Mouse (Mus musculus): ENCODE measurements around the gene Ccr3. TPM values are rescaled to one million over a fixed set of nuclear protein-coding genes. Genes with fewer than 3 reads are reported as not detected.
A peak's percentile ranks its signal among the peaks of the same experiment; 100 is the strongest.

Gene Ccr3
- polyA plus RNA-seq, 1 experiment from 2014 or later: 0.04 TPM

GRCm38 (mm10) chr9:123989671-123990070 is 32.1 kb upstream of the Ccr3 start:
- H3K4me1 ChIP-seq (replicated peaks; ENCODE audit: control insufficient read depth, insufficient read depth, low read length): peaks cover 21% of the 10 kb centered on the region
- ATAC-seq (replicated peaks; ENCODE audit: low FRiP score): no peak
- H3K27me3 ChIP-seq (replicated peaks; ENCODE audit: control insufficient read depth, insufficient read depth, low read length): no peaks in the 10 kb centered on the region
- no peaks in the 10 kb centered on the region for H3K9me3 ChIP-seq (ENCODE audit: control insufficient read depth, low read length)
- no peak overlapping the region for H3K9ac ChIP-seq (ENCODE audit: low read depth, low read length)
- H3K4me3 ChIP-seq (ENCODE audit: low read depth, low read length): no peak overlapping the region
- WGBS: 51% methylated on average over 3 of the region's 3 CpGs
- H3K36me3 ChIP-seq (ENCODE audit: control insufficient read depth, insufficient read depth, low read length): no peaks in the 10 kb centered on the region
- no peak overlapping the region for H3K27ac ChIP-seq (ENCODE audit: low read depth, low read length)
- H3K4me2 ChIP-seq: no peak overlapping the region
- no peak for DNase-seq (ENCODE audit: low spot score)

GRCm38 (mm10) chr9:123991312-123991906 is 30.4 kb upstream of the Ccr3 start:
- H3K4me3 ChIP-seq (ENCODE audit: low read depth, low read length): no peak overlapping the region
- 25% methylated on average over 1 of the region's 1 CpGs for WGBS
- no peak overlapping the region for H3K9ac ChIP-seq (ENCODE audit: low read depth, low read length)
- no peak overlapping the region for H3K4me2 ChIP-seq
- peak overlapping the region; percentile 2; the same call in 1 of the 2 replicates for H3K27ac ChIP-seq (ENCODE audit: low read depth, low read length)
- no peaks in the 10 kb centered on the region for H3K27me3 ChIP-seq (replicated peaks; ENCODE audit: control insufficient read depth, insufficient read depth, low read length)
- ATAC-seq (replicated peaks; ENCODE audit: low FRiP score) (peak; percentile 54; the same call in 1 of the 2 replicates), DNase-seq (ENCODE audit: low spot score) (no peak)
- H3K9me3 ChIP-seq (ENCODE audit: control insufficient read depth, low read length): no peaks in the 10 kb centered on the region
- H3K4me1 ChIP-seq (replicated peaks; ENCODE audit: control insufficient read depth, insufficient read depth, low read length): peaks cover 10% of the 10 kb centered on the region
- H3K36me3 ChIP-seq (ENCODE audit: control insufficient read depth, insufficient read depth, low read length): no peaks in the 10 kb centered on the region

GRCm38 (mm10) chr9:123997719-123998118 is 24.1 kb upstream of the Ccr3 start:
- 32% methylated on average over 3 of the region's 3 CpGs for WGBS
- H3K27ac ChIP-seq (ENCODE audit: low read depth, low read length): no peak overlapping the region
- no peaks in the 10 kb centered on the region for H3K27me3 ChIP-seq (replicated peaks; ENCODE audit: control insufficient read depth, insufficient read depth, low read length)
- H3K4me1 ChIP-seq (replicated peaks; ENCODE audit: control insufficient read depth, insufficient read depth, low read length): peaks cover 4% of the 10 kb centered on the region; the same call in 1 of the 2 replicates
- H3K4me2 ChIP-seq: no peak overlapping the region
- DNase-seq (ENCODE audit: low spot score): no peak
- no peaks in the 10 kb centered on the region for H3K9me3 ChIP-seq (ENCODE audit: control insufficient read depth, low read length)
- peak; percentile 29; the same call in 1 of the 2 replicates for ATAC-seq (replicated peaks; ENCODE audit: low FRiP score)
- no peaks in the 10 kb centered on the region for H3K36me3 ChIP-seq (ENCODE audit: control insufficient read depth, insufficient read depth, low read length)
- no peak overlapping the region for H3K9ac ChIP-seq (ENCODE audit: low read depth, low read length)
- no peak overlapping the region for H3K4me3 ChIP-seq (ENCODE audit: low read depth, low read length)

DNA sequence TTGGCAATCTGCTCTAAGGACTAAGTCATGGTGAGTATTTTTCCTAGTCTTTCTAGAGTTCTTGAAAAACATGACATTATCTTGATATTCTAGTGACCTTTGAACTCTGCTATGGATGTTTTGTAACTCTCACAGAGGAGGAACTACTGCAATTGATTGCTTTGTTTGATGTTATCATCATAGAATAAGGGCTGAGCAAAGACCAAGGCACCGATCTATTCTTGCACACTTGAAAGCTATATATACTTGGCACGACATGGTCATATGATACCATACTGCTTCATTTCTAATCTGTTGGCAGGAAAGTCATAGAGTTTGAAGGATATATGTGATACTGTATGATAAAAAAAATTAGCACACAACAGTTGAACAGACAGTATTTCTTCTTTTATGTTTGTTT is 22.0 kb upstream of the Ccr3 start:
- H3K36me3 ChIP-seq (ENCODE audit: control insufficient read depth, insufficient read depth, low read length): no peaks in the 10 kb centered on the region

DNA sequence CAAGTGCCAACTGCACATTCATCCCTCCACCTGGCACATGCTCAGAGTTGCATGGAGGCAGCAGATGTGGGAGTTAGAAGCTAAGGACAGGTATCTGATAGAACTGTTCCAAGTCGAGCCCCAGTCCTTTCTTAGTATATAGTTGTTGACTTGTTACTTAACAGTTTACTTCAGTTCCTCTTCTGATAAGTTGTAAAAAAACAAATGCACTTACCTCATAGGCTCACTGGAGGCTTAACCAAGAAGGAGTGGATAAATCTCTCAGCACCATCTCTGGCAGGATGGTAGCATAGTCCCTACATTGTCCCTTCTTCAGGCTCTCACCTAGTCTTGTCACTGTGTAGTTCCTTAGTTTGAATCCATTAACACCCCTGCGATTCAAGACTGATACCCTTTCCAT is 9.1 kb upstream of the Ccr3 start:
- ATAC-seq (replicated peaks; ENCODE audit: low FRiP score): no peak
- Histone ChIP-seq H3K27me3 (replicated peaks; ENCODE audit: control insufficient read depth, insufficient read depth, low read length) (no peaks in the 10 kb centered on the region; the same call in 1 of the 2 replicates), H3K36me3 (ENCODE audit: control insufficient read depth, insufficient read depth, low read length) (no peaks in the 10 kb centered on the region), H3K27ac (ENCODE audit: low read depth, low read length) (no peak overlapping the region), H3K4me3 (ENCODE audit: low read depth, low read length) (no peak overlapping the region), H3K4me2 (no peak overlapping the region), H3K4me1 (replicated peaks; ENCODE audit: control insufficient read depth, insufficient read depth, low read length) (no peaks in the 10 kb centered on the region), H3K9ac (ENCODE audit: low read depth, low read length) (no peak overlapping the region), H3K9me3 (ENCODE audit: control insufficient read depth, low read length) (no peaks in the 10 kb centered on the region)
- WGBS: 56% methylated on average over 2 of the region's 2 CpGs
- no peak for DNase-seq (ENCODE audit: low spot score)

More for the DNA sequence above, 22.0 kb upstream of the Ccr3 start:
- ATAC-seq (replicated peaks; ENCODE audit: low FRiP score): no peak; the same call in 1 of the 2 replicates
- Histone ChIP-seq H3K9me3 (ENCODE audit: control insufficient read depth, low read length) (no peaks in the 10 kb centered on the region), H3K4me2 (no peak overlapping the region), H3K9ac (ENCODE audit: low read depth, low read length) (no peak overlapping the region), H3K4me1 (replicated peaks; ENCODE audit: control insufficient read depth, insufficient read depth, low read length) (peaks cover 4% of the 10 kb centered on the region; the same call in 1 of the 2 replicates), H3K27ac (ENCODE audit: low read depth, low read length) (no peak overlapping the region), H3K4me3 (ENCODE audit: low read depth, low read length) (no peak overlapping the region), H3K27me3 (replicated peaks; ENCODE audit: control insufficient read depth, insufficient read depth, low read length) (no peaks in the 10 kb centered on the region)
- DNase-seq (ENCODE audit: low spot score): no peak
- 58% methylated on average over 2 of the region's 2 CpGs for WGBS

- WGBS: 64% methylated on average over 3 of the region's 3 CpGs
- no peak overlapping the region for H3K4me2 ChIP-seq
- DNase-seq (ENCODE audit: low spot score): no peak
- no peaks in the 10 kb centered on the region for H3K4me1 ChIP-seq (replicated peaks; ENCODE audit: control insufficient read depth, insufficient read depth, low read length)
- H3K27me3 ChIP-seq (replicated peaks; ENCODE audit: control insufficient read depth, insufficient read depth, low read length): no peaks in the 10 kb centered on the region; the same call in 1 of the 2 replicates
- ATAC-seq (replicated peaks; ENCODE audit: low FRiP score): no peak
- no peak overlapping the region for H3K9ac ChIP-seq (ENCODE audit: low read depth, low read length)
- no peaks in the 10 kb centered on the region for H3K9me3 ChIP-seq (ENCODE audit: control insufficient read depth, low read length)
- H3K36me3 ChIP-seq (ENCODE audit: control insufficient read depth, insufficient read depth, low read length): no peaks in the 10 kb centered on the region
- no peak overlapping the region for H3K4me3 ChIP-seq (ENCODE audit: low read depth, low read length)
- no peak overlapping the region for H3K27ac ChIP-seq (ENCODE audit: low read depth, low read length)
These were observed 8.5 kb upstream of the Ccr3 start for GRCm38 (mm10) chr9:124013270-124013669.

DNA sequence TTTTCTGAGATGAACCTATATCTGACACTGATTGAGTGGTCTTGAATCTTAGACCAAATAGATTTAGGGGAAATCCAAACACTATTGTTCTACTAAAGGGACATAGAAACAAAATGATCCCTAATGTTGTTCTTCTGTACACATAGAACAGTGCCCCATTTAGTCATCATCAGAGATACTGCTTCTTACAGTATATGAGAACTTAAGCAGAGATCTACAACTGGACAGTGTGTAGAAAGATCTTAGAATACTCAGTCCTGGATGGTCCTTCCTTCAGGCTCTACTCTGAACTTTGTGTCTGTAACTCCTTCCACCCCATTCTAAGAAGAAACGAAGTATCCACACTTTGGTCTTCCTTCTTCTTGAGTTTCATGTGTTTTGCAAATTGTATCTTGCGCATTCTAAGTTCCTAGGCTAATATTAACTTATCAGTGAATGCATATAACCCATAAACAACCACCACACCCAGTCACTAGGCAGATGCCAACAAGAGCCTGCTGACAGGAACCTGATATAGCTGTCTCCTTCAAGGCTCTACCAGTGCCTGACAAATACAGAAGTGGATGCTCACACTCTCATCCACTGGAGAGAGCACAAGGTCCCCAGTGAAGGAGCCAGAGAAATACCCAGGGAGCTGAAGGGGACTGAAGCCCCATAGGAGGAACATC is 6.7 kb upstream of the Ccr3 start:
- Histone ChIP-seq H3K4me3 (ENCODE audit: low read depth, low read length) (no peak overlapping the region), H3K36me3 (ENCODE audit: control insufficient read depth, insufficient read depth, low read length) (no peaks in the 10 kb centered on the region), H3K4me2 (no peak overlapping the region), H3K27me3 (replicated peaks; ENCODE audit: control insufficient read depth, insufficient read depth, low read length) (no peaks in the 10 kb centered on the region; the same call in 1 of the 2 replicates), H3K9me3 (ENCODE audit: control insufficient read depth, low read length) (no peaks in the 10 kb centered on the region), H3K4me1 (replicated peaks; ENCODE audit: control insufficient read depth, insufficient read depth, low read length) (no peaks in the 10 kb centered on the region), H3K27ac (ENCODE audit: low read depth, low read length) (no peak overlapping the region), H3K9ac (ENCODE audit: low read depth, low read length) (no peak overlapping the region)
- DNase-seq (ENCODE audit: low spot score) (no peak), ATAC-seq (replicated peaks; ENCODE audit: low FRiP score) (no peak)
- 69% methylated on average over 2 of the region's 2 CpGs for WGBS

- Histone ChIP-seq H3K9ac (ENCODE audit: low read depth, low read length) (no peak overlapping the region), H3K27ac (ENCODE audit: low read depth, low read length) (no peak overlapping the region), H3K36me3 (ENCODE audit: control insufficient read depth, insufficient read depth, low read length) (no peaks in the 10 kb centered on the region), H3K27me3 (replicated peaks; ENCODE audit: control insufficient read depth, insufficient read depth, low read length) (no peaks in the 10 kb centered on the region; the same call in 1 of the 2 replicates), H3K4me1 (replicated peaks; ENCODE audit: control insufficient read depth, insufficient read depth, low read length) (no peaks in the 10 kb centered on the region), H3K4me2 (no peak overlapping the region), H3K4me3 (ENCODE audit: low read depth, low read length) (no peak overlapping the region), H3K9me3 (ENCODE audit: control insufficient read depth, low read length) (no peaks in the 10 kb centered on the region)
- 25% methylated on average over 2 of the region's 2 CpGs for WGBS
- no peak for DNase-seq (ENCODE audit: low spot score)
- ATAC-seq (replicated peaks; ENCODE audit: low FRiP score): peak; percentile 81
These were observed 5.7 kb upstream of the Ccr3 start for GRCm38 (mm10) chr9:124016048-124016447.

DNA sequence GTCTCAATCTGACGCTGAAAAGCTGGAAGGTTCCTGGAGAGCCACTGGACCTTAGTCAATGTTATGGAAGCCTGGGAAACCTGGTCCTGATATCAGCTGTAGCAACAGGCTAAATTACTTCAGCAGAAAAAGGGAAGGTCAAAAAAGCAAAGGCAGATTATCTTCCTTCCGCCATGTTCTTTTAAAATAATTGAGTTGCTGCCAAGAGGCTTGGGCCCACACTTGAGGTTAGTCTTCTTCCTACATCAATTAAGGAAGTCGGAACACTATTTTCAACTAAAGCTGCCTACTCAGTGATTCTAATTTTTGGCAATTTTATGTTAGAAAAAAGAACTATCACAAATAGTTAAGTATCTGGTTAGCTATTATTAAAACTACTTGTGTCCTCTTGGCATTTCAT is 1.9 kb upstream of the Ccr3 start:
- no peak overlapping the region for H3K27ac ChIP-seq (ENCODE audit: low read depth, low read length)
- ATAC-seq (replicated peaks; ENCODE audit: low FRiP score) (no peak), DNase-seq (ENCODE audit: low spot score) (no peak)
- no peaks in the 10 kb centered on the region for H3K27me3 ChIP-seq (replicated peaks; ENCODE audit: control insufficient read depth, insufficient read depth, low read length)
- H3K9me3 ChIP-seq (ENCODE audit: control insufficient read depth, low read length): no peaks in the 10 kb centered on the region
- no peak overlapping the region for H3K4me2 ChIP-seq
- no peaks in the 10 kb centered on the region for H3K4me1 ChIP-seq (replicated peaks; ENCODE audit: control insufficient read depth, insufficient read depth, low read length)
- H3K36me3 ChIP-seq (ENCODE audit: control insufficient read depth, insufficient read depth, low read length): no peaks in the 10 kb centered on the region
- H3K4me3 ChIP-seq (ENCODE audit: low read depth, low read length): no peak overlapping the region
- 79% methylated on average over 3 of the region's 3 CpGs for WGBS
- H3K9ac ChIP-seq (ENCODE audit: low read depth, low read length): no peak overlapping the region

Data from liver, embryonic 11.5 days (tissue).